Mouse (Mus musculus) CH12.LX (cell line): ENCODE data around the gene Dpep1. TPM values are rescaled to one million over a fixed set of nuclear protein-coding genes. Genes with fewer than 3 reads are reported as not detected.

Source experiments
- DNase-seq: peaks from one replicate; pipeline ENCODE4 v3.0.0-alpha.2; 2013; ENCODE audit errors: extremely low read depth
- H3K27ac ChIP-seq: 2 replicates; pipeline ENCODE4 v1.5.1; 2012; ENCODE audit warnings: low read depth, mild to moderate bottlenecking, control low read depth, moderate library complexity; ENCODE audit not compliant: insufficient read depth
- H3K27me3 ChIP-seq: replicated peaks from 2 replicates; pipeline ENCODE3; 2012; ENCODE audit warnings: inconsistent platforms
- H3K36me3 ChIP-seq, 2 experiments: replicated peaks in 1 of 2; 2 replicates each; pipeline versions ENCODE3 to v1.6.1; 2012; ENCODE audit warnings: inconsistent platforms in 1 of 2, low read length in 1 of 2, mild to moderate bottlenecking in 1 of 2, mixed read lengths in 1 of 2, moderate library complexity in 1 of 2; ENCODE audit not compliant: control insufficient read depth in 1 of 2, insufficient read depth in 1 of 2
- H3K4me1 ChIP-seq, 2 experiments: 2 replicates each; pipeline ENCODE4 v1.6.1; 2012; ENCODE audit warnings: inconsistent platforms in 1 of 2, moderate library complexity in 1 of 2; ENCODE audit not compliant: insufficient read depth in 2 of 2, control insufficient read depth in 1 of 2
- H3K4me2 ChIP-seq: 2 replicates; pipeline ENCODE4 v1.6.1; 2012; ENCODE audit warnings: low read depth, mild to moderate bottlenecking, control low read depth; ENCODE audit not compliant: poor library complexity, insufficient read depth, severe bottlenecking
- H3K4me3 ChIP-seq, 3 experiments: fragments of 150-350 bp in 1 of 3; sonication (generic) in 1 of 3; replicated peaks in 1 of 3; 2 replicates each; pipeline versions ENCODE3 to v1.5.1; 2011 to 2012; ENCODE audit warnings: low read depth in 2 of 3, low read length in 2 of 3, mild to moderate bottlenecking in 2 of 3, moderate library complexity in 2 of 3, control low read depth in 1 of 3, improper control_type of control experiment in 1 of 3, inconsistent platforms in 1 of 3, mixed read lengths in 1 of 3; ENCODE audit not compliant: poor library complexity in 1 of 3
- H3K79me2 ChIP-seq: replicated peaks from 2 replicates; pipeline ENCODE4 v1.6.1; 2012; ENCODE audit warnings: mild to moderate bottlenecking, moderate library complexity; ENCODE audit not compliant: control insufficient read depth, poor library complexity, insufficient read depth, severe bottlenecking; ENCODE audit errors: extremely low read depth
- H3K9ac ChIP-seq: 2 replicates; pipeline ENCODE4 v1.6.1; 2012; ENCODE audit warnings: low read depth, mild to moderate bottlenecking, control low read depth, moderate library complexity; ENCODE audit not compliant: insufficient read depth
- H3K9me3 ChIP-seq: replicated peaks from 2 replicates; pipeline ENCODE3; 2012; ENCODE audit warnings: low read length, inconsistent platforms, mixed read lengths
- BHLHE40 ChIP-seq: IDR thresholded peaks from 2 replicates; pipeline ENCODE4 v1.6.1; 2011; ENCODE audit warnings: mild to moderate bottlenecking, low read depth, low read length, improper control_type of control experiment
- CHD1 ChIP-seq: IDR thresholded peaks from 2 replicates; pipeline ENCODE4 v1.6.1; 2012; ENCODE audit warnings: low read depth, low read length, improper control_type of control experiment, inconsistent platforms
- EP300 ChIP-seq: IDR thresholded peaks from 2 replicates; pipeline ENCODE4 v1.6.1; 2011; ENCODE audit warnings: low read length, improper control_type of control experiment
- ETS1 ChIP-seq: conservative IDR thresholded peaks from 2 replicates; pipeline ENCODE4 v1.6.1; 2012; ENCODE audit warnings: low read depth, mild to moderate bottlenecking, inconsistent platforms, low read length, improper control_type of control experiment, moderate library complexity
- GABPA ChIP-seq: IDR thresholded peaks from 2 replicates; pipeline ENCODE4 v1.6.1; 2012; ENCODE audit warnings: low read depth, low read length, improper control_type of control experiment, inconsistent platforms; ENCODE audit not compliant: insufficient replicate concordance
- IRF4 ChIP-seq: IDR thresholded peaks from 2 replicates; pipeline ENCODE4 v1.6.1; 2014; ENCODE audit warnings: low read depth, mild to moderate bottlenecking, inconsistent platforms, low read length, improper control_type of control experiment
- JUN ChIP-seq: IDR thresholded peaks from 2 replicates; pipeline ENCODE4 v1.6.1; 2011; ENCODE audit warnings: low read depth, mild to moderate bottlenecking, low read length, improper control_type of control experiment, moderate library complexity; ENCODE audit not compliant: insufficient read depth
- KAT2A ChIP-seq: IDR thresholded peaks from 2 replicates; pipeline ENCODE4 v1.6.1; 2012; ENCODE audit warnings: low read length, improper control_type of control experiment, inconsistent platforms; ENCODE audit not compliant: insufficient replicate concordance
- MAFK ChIP-seq: IDR thresholded peaks from 2 replicates; pipeline ENCODE4 v1.6.1; 2011; ENCODE audit warnings: low read length, improper control_type of control experiment; ENCODE audit not compliant: insufficient replicate concordance
- MAX ChIP-seq: IDR thresholded peaks from 2 replicates; pipeline ENCODE4 v1.6.1; 2011; ENCODE audit warnings: low read length, improper control_type of control experiment
- MXI1 ChIP-seq: IDR thresholded peaks from 2 replicates; pipeline ENCODE4 v1.6.1; 2011; ENCODE audit warnings: mild to moderate bottlenecking, low read depth, low read length, improper control_type of control experiment
- MYC ChIP-seq: IDR thresholded peaks from 2 replicates; pipeline ENCODE4 v1.6.1; 2011; ENCODE audit warnings: low read depth, mild to moderate bottlenecking, improper control_type of control experiment, low read length
- PAX5 ChIP-seq: IDR thresholded peaks from 2 replicates; pipeline ENCODE4 v1.6.1; 2012; ENCODE audit warnings: low read length, inconsistent platforms, mixed read lengths
- SMC3 ChIP-seq: IDR thresholded peaks from 2 replicates; pipeline ENCODE4 v1.6.1; 2011; ENCODE audit warnings: low read depth, low read length, improper control_type of control experiment
- USF1 ChIP-seq: IDR thresholded peaks from 2 replicates; pipeline ENCODE4 v1.6.1; 2014; ENCODE audit warnings: low read depth, mild to moderate bottlenecking, inconsistent platforms, low read length, improper control_type of control experiment
- USF2 ChIP-seq: conservative IDR thresholded peaks from 2 replicates; pipeline ENCODE4 v1.6.1; 2011; ENCODE audit warnings: low read depth, low read length, improper control_type of control experiment
- ZC3H11A ChIP-seq: IDR thresholded peaks from 2 replicates; pipeline ENCODE4 v1.6.1; 2012; ENCODE audit warnings: low read depth, mild to moderate bottlenecking, inconsistent platforms, low read length, improper control_type of control experiment
- ZMIZ1 ChIP-seq: IDR thresholded peaks from 2 replicates; pipeline ENCODE4 v1.6.1; 2012; ENCODE audit warnings: low read depth, mild to moderate bottlenecking, inconsistent platforms, low read length, improper control_type of control experiment
- dilution Hi-C: fragments of 300-500 bp; cut with MboI; formaldehyde crosslinking; loops from 2 replicates; pipeline ENCODE4 v1.14.3; 2020; ENCODE audit warnings: low sequenced_read_pairs; ENCODE audit not compliant: extremely low pct_unique_long_range_greater_than_20kb, extremely low pct_ligation_motif_present
- in situ Hi-C: fragments of 300-500 bp; cut with MboI; formaldehyde crosslinking; loops from 3 replicates; pipeline ENCODE4 v1.14.3; 2019; ENCODE audit warnings: low sequenced_read_pairs, low pct_ligation_motif_present, low pct_unique_long_range_greater_than_20kb, mixed read lengths
- polyA plus RNA-seq: library from polyadenylated mRNA; unstranded; fragments of >175 nt; gene quantifications from 2 replicates; pipeline ENCODE4 v1.2.1, GENCODE M21; 2012; ENCODE audit warnings: low read depth; ENCODE audit not compliant: insufficient read length
- total RNA-seq, 2 experiments: library from RNA; depleted of rRNA; stranded (reverse); fragments of 300-350 nt in 1 of 2; fragments of >200 nt in 1 of 2; gene quantifications; 2 replicates each; pipeline ENCODE4 v1.2.3; 2012 to 2014

Dpep1 gene
- total RNA-seq (2012; rRNA removed) (not detected in 2 replicates), total RNA-seq (2014; rRNA removed) (not detected in 2 replicates), polyA plus RNA-seq (not detected in 2 replicates)

DNA sequence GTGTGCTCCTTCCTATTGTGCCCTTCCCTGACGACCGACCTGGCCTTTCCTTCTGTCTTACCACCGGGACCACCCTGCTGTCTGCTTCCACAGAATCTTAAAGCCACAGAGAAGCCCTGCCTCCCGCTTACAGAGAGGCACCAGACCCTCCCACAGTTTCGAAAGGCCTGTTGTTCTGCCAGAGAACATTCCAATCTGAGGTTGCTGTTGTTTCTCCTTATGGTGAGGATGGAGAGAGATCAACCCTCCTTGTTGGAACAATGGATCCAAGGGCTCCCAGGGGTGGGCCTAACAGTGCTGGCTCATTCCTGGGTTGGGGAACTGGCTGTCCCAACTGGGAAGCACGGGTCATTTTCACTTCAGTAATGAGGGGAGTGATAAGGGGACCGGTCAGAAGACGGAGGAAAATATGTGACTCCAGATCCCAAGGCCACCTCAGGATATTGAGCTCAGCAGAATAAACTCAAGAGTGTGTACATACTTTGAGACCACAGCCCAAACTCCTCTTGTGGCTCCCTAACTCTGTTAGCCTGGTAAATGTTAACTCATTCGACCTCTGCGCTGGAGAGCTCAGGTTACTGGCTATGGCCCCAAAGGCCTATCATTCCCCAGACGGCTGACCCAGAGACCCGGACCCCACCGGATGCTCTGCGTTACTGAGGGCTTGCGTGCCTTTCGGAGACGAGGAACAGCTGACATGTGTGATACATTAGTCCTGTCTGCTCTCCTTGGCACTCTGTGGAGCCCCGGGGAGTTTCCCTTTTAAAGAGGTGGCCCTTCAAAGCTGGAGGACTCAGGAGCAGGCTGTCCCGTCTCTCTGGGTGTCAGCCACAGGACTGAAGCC is at the start of gene Dpep1:
Gene Dpep1 (plus strand): TSS at position 677 of the 844 bp plus-strand sequence.
- Histone ChIP-seq H3K4me2 (no peak within 1 kb of the TSS), H3K4me1 (peaks cover 0 to 3% of the 10 kb centered on the region in 2 experiments; a peak in 2 of 4 replicates), H3K27ac (no peak within 1 kb of the TSS), H3K9ac (no peak within 1 kb of the TSS), H3K27me3 (peaks cover 47% of the 10 kb centered on the region), H3K36me3 (no peaks in the 10 kb centered on the region), H3K79me2 (no peaks in the 10 kb centered on the region), H3K9me3 (peaks cover 2% of the 10 kb centered on the region), H3K4me3 (no peak within 1 kb of the TSS)
- DNase-seq, result no peak
- in situ Hi-C loops (loop anchor here (5.0 kb wide), 1 partner anchor 73 kb away; no protein-coding TSS in a partner anchor), dilution Hi-C loops (no loop called here)
- no peak for TF ChIP-seq JUN
- no peak for TF ChIP-seq BHLHE40
- no peak for TF ChIP-seq ZMIZ1
- no peak for TF ChIP-seq CHD1
- no peak for TF ChIP-seq MXI1
- TF ChIP-seq MYC, result no peak
- no peak for TF ChIP-seq PAX5
- no peak for TF ChIP-seq ZC3H11A
- no peak for TF ChIP-seq USF1
- no peak for TF ChIP-seq IRF4
- TF ChIP-seq GABPA, result no peak
- TF ChIP-seq MAX, result no peak
- no peak for TF ChIP-seq EP300
- TF ChIP-seq KAT2A, result no peak
- TF ChIP-seq MAFK, result no peak

DNA sequence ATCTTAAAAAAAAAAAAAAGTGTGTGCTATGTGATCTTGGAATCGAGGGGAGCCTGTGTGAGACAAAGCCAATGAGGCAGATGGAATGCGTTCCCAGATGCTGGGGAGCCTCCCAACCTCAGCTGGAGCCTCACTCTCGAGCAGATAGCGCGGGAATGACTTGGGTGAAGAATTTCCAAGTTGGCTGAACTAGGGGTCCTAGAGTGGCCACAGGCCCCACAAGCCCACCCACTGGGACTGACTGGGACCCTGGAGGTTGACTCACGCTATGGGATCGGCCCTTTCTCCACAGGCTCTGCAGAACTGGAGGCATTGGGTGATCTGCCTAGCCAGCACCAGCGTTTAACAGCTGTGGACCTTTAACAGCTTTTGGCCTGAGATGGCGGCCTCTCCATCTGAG is 49.8 kb upstream of the Dpep1 start:
- dilution Hi-C loops, result no loop called here
- H3K27me3 ChIP-seq, result peaks cover 41% of the 10 kb centered on the region
- DNase-seq, result no peak

More for the DNA sequence above, 49.8 kb upstream of the Dpep1 start:
- TF ChIP-seq SMC3 (no peak), MYC (no peak), ETS1 (no peak), USF2 (no peak)
- no peak overlapping the region for H3K27ac ChIP-seq
- H3K79me2 ChIP-seq, result no peaks in the 10 kb centered on the region
- no peak overlapping the region for H3K4me2 ChIP-seq
- no peak overlapping the region for H3K4me3 ChIP-seq
- peaks cover 10% of the 10 kb centered on the region for H3K9me3 ChIP-seq
- H3K36me3 ChIP-seq, result no peaks in the 10 kb centered on the region
- in situ Hi-C loops, result no loop called here
- no peak overlapping the region for H3K9ac ChIP-seq
- no peaks in the 10 kb centered on the region; a peak in 1 of 4 replicates for H3K4me1 ChIP-seq
